Mouse (Mus musculus): Measurements from ENCODE around the gene Mis12. TPM values are rescaled to one million over a fixed set of nuclear protein-coding genes. Genes with fewer than 3 reads are reported as not detected.
A peak's percentile ranks its signal among the peaks of the same experiment; 100 is the strongest.

Gene Mis12
- total RNA-seq, 2 experiments from 2014 or later, result 13.5 to 14.5 TPM

DNA sequence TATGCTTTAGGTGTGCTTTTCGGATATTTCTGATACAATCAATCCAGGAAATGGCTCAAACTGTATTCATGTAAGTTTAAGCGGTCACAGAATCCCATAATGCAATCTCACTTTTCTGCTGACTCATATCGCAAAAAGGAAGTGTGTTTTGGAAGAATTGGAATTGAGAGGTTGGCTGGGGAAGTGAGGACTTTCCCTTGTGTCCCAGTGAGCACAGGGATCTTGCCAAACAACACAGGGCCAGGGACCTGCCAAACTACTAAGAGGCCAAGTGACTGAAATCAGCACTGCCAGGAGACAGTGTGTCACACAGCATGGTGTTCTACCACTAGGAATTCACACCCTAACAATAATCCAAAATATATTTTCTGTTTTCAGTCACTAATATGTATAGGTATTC, 11.1 kb upstream of the Mis12 start:
- intact Hi-C loops (cut with DNase I), result loop anchor here (10.0 kb wide), 1 partner anchor 46 kb away; no protein-coding TSS in a partner anchor
- DNase-seq, result no peak

DNA sequence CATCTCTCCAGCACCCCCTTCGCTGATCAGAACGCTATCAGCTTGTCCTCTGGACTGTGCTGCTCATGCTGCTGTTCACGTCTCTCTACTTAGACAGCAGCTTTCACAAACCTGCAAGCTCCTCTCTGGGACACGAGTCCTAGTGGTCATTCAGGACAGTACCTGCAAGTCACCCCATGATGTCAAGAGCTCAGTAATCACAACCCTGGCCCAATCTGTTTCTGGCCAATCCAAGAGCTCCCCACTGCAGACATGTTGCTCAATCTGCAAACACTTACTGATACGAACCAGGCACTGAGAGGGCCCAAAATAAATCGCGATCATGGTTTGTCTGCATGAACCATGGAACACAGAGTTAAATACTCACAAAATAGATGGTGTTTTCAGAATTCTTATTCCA, 6.7 kb upstream of the Mis12 start:
- intact Hi-C loops (cut with DNase I), result no loop called here
- no peak for DNase-seq

DNA sequence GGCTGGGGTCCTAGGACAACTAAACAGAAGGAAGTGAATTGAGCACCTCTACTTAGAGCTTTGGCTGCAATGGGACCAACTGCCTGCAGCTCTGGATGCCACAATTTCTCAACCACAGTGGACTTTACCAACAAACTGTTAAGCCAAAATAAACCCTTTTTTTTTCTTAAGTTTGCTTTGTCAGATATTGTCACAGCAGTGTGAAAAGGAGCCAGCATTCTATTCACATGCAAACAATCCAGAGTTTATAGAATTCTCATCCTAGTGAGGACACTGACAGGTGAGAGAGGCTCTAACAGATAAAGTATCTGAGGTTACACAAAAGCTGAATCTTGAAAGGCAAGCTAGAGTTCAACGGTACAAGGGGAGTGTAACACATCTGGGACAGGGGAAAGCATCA, 2.4 kb upstream of the Mis12 start:
- DNase-seq, result no peak
- intact Hi-C loops (cut with DNase I), result no loop called here

DNA sequence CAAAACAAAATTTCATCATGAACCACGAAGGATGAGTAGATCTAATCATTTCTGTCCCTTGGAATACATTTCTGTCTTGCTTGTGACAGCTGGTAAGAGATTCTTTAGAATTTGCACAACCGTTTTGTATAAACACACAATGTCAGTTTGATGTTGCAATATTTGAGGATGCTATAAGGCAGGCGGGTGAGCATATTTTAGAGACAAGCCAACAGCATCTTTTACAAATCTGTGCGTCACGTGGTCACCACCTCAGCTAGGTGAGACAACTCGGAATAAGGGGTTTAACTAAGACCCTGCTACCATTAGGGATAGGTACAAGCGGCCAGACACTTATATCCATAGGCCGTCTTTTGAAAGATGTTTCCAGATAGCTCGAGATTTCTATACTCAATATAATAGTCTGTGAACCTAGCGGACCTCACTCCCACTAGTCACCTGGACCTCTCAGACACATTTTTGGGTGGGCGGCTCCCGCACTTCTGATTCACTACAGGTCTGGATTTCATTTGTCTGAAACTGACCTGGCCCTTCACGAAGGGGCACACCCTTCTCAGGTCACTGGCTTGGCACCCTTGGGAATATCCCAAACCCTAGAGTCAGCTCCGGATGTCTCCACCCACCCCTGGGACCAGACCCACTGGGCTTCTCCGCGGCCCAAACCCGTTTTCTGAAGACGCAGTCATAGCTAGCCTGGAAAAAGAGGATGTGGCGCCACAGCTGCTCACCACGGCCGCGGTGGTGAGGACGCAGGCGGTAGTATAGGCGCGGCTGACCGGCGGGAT, 803 bp upstream of the Mis12 start:
- intact Hi-C loops (cut with DNase I), result no loop called here
- no peak for DNase-seq

DNA sequence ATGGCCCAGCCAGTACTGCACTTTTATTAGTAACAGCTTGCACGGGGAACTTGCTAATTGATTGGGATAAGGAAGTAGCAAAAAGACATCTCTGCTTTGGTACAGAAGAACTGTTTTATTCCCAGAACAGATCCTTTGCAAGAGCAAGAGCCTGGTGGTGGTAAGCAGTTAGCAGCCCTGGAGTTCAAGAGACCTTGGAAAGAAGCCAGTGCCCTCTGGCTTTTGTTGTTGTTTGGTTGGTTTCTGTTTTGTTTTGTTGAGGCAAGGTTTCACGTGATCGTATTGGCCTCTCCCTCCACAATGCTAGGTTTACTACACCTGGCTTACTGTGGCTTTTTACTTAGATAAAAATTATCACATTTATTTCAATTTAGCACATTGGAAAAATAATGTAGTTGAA, 8.9 kb downstream of the Mis12 start:
- DNase-seq, result no peak
- intact Hi-C loops (cut with DNase I), result no loop called here

DNA sequence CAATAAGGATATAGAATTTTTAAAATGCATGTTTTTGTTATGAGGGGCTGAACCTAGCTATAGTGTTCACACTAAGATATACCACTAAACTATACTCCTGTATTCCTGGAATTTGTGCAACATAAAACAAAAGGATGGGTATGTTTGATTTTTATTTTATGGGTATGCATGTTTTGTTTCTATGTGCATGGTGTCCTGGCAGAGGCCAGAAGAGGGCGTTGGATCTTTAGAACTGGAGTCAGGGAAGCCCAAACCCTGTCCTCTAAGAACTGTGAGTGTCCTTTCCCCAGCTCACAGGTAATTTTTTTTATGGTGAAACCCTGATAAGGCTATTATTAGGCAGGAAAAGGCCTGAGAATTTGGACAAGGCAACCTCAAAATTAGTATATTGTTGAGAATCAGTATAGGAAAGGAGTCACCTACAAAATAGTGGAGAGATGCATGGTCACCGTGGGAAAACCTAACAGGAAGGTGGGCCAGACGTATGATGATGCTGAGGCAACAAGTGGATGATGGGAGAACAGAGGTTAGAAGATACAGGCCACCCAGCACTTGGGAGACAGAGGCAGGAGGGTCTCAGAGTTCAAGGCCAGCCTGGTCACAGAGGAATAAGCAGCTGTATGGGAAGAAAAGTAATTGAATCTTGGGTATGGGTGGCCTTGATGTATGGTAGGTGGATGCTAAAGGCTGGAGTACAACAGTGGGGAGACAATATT, 10.2 kb downstream of the Mis12 start:
- intact Hi-C loops (cut with DNase I), result no loop called here
- DNase-seq, result no peak

DNA sequence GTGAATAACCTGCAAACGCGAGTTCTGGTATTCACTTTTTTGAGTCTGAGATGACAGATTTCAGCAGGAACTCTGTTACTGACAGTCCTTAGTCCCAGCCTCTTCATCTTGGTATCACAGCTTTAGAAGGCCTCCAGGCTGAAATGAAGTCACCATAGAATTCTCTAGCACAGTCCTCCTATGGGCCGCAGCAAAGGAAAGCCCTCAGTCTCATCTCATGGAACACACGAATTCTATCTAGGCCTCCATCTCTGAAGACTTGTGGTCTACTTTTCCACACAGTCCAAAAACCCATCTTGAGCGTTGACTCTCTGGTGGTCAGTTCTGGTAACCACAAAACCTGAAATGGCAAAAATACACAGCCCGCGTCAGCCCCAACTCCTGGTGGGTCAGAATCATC, 12.7 kb downstream of the Mis12 start:
- no peak for DNase-seq
- intact Hi-C loops (cut with DNase I), result no loop called here

DNA sequence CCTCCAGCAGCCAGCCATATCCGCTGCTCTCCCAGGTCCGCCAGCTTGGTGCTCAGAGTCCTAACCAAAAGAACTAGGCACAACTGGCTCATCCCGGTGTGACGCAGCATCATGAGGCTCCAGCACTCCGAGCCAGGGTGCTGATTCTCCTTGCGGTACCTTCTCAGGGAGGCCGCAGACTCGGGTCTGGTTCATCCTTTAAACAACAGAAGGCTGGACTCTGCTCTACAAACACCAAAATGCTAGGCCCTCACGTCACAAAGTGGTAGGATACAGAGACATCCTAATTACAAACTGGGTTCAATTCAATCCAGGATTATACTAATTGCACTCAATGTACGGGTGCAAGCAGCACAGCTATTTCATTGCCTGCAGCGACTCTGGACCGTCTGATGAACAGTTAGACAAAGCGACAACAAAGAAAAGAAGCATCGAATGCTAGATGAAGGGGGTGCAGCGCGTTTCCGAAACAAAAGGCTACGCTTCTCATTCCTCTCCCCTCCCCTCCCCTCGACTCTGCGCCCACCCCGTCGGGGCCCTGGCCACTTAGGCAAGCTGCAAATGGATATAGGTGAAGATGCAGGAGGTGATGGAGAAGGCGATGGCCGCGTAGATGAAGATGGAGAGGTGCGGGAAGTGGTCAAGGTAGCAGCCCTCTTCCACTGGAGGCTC, 13.2 kb downstream of the Mis12 start:
- intact Hi-C loops (cut with DNase I), result no loop called here
- peak; percentile 38 for DNase-seq

DNA sequence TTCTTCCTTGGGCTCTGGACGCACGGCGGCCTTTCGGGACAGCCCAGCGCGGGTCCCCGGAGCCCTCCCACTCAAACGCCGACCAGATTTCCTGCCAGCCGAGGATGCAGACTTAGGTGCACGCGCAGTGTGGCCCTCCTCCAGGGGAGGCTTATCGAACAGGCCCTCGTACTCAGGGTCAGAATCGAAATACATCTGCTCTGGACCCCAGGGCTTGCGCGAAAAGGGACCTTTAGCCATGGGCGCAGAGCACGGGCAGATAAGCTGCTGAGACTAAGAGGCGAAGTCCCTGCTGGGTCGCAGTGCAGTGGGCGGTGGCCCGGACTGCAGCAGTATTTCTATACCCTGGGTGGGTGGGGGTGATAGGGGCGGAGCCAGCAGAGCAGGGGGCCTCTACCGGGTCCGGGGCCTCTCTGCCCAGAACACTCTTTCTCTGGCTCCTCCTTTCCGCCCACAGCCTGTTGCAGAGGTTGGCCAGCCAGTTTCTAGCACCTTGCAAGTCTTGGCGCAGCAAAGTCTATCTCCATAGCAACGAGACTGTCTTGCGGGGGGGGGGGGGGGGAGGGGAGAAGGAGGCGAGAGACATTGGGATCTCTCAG, 13.9 kb downstream of the Mis12 start, which contains the start of gene 6330403K07Rik:
Gene 6330403K07Rik (minus strand): TSS at position 351 of the 599 bp plus-strand sequence.
- intact Hi-C loops (cut with DNase I), result no loop called here
- DNase-seq, result peak; percentile 88

DNA sequence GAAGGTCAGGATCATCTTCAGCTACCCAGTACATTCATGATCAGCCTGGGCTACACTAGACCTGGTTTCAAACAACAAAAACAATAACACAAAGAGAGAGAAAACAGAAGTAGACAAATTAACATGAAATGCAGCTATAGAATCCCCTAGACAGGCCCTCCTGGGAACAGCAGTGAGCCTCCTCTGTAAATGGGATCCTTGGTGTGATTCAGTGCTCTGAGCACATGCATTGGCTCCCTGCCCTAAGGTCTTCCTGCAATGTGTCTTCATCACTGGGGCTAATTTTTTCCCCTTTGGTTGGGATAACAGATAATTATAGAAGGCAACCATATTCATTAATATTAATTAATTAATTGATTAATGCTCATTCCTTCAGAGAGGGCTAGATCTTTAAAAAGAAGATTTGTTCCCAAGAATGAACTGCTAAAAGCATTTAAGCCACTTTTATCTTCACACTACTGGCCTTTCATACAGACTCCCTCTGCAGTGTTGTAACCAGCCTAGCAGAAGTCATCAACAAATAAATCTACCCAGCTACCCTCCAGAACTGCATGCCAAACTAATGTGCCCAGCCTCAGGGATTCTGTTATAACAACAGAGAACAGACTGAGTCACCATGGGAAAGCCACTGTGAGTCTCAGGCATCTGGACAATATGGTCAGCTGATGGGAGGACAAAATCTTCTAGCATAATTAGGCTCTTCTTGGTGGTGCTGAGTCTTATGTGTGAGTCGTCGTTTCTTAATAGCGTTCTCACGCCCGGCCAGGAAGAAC, 20.3 kb downstream of the Mis12 start:
- DNase-seq, result no peak
- intact Hi-C loops (cut with DNase I), result no loop called here

DNA sequence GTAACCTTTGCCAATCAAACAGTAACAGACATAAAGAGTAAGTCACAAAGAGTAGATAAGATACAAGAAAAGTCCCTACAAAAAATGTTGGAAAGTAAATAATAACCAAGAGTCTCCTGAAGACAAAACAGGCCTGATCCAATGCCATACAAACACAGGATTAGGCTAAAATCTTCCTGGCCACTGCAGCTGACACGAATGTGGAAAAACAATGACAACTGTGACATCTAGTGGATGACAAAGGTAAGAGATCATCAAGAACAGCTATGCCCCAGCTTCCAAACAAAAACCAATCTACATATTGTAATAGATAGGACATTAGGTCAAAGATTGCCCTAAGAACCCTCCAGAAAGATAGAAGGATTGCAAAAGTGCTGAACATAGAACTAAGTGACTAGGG, 33.1 kb downstream of the Mis12 start:
- intact Hi-C loops (cut with DNase I), result loop anchor here (10.0 kb wide), 1 partner anchor 48 kb away; the partner anchor contains the start of gene Dhx33
- no peak for DNase-seq

DNA sequence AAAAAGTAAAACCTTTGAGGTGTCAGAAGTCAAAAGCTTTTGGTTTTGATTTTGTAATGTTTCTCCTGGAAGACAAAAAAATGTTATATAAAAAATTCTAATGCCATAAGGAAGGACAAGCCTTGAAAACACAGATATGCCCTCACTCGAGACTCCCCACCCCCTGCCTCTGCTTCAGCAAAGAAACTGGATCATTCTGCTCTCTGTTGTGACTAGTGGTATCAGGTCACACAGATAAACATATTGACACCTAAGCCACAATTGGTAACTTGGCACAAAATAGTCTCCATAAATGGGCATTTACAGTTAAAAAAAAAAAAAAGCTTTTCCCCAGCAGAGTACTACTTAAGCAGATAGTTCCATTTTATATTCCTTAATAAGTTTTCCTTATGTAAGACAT, 56.9 kb downstream of the Mis12 start:
- intact Hi-C loops (cut with DNase I), result no loop called here
- no peak for DNase-seq

Other genes starting within 250 kb of the Mis12 start
- gene Scimp, start 207.0 kb upstream of the Mis12 start, total RNA-seq (2021), result not detected
- gene Rabep1, start 174.8 kb upstream of the Mis12 start, total RNA-seq (2021), result 100 to 1,000 TPM; 126 TPM
- gene Nup88, start 49.6 kb upstream of the Mis12 start, total RNA-seq (2021), result 10 to 100 TPM; 76.9 to 77.8 TPM
- gene Rpain, start 49.4 kb upstream of the Mis12 start, total RNA-seq (2021), result 10 to 100 TPM; 50.2 to 50.7 TPM
- gene C1qbp, start 36.6 kb upstream of the Mis12 start, total RNA-seq (2021), result 100 to 1,000 TPM; 122 to 139 TPM
- 10 to 100 TPM; 26.4 TPM for gene Dhx33, start 15.2 kb upstream of the Mis12 start, total RNA-seq (2021)
- gene Derl2, start 230 bp downstream of the Mis12 start, total RNA-seq (2021), result 10 to 100 TPM; 23.1 to 28.8 TPM
- 100 to 1,000 TPM; 252 to 265 TPM for gene 6330403K07Rik, start 13.9 kb downstream of the Mis12 start, total RNA-seq (2021)
- under 1 TPM; 0.38 to 0.44 TPM for gene Nlrp1a, start 125.1 kb downstream of the Mis12 start, total RNA-seq (2021)
- gene Nlrp1b, start 211.1 kb downstream of the Mis12 start, total RNA-seq (2021), result under 1 TPM; 0.08 TPM

Data from left cerebral cortex, postnatal 4 days (tissue).